Mouse (Mus musculus): ENCODE data around the gene Ipo11. TPM values are rescaled to one million over a fixed set of nuclear protein-coding genes. Genes with fewer than 3 reads are reported as not detected.

The Ipo11 gene
- total and polyA plus RNA-seq, 3 experiments: 37.2 to 40.2 TPM; not detected in 1

GRCm38 (mm10) chr13:106745201-106745600, 191.6 kb downstream of the Ipo11 start (continued):
- no peak for TF ChIP-seq RAD21 (IDR thresholded peaks at IDR 0.05; ENCODE audit: low read depth, low read length)
- TF ChIP-seq TAL1 (IDR thresholded peaks at IDR 0.05; ENCODE audit: low read length): no peak
- no peak for TF ChIP-seq HCFC1 (IDR thresholded peaks at IDR 0.05; ENCODE audit: low read depth, low read length)
- 0 out of 2 replicates have a peak, but pooled peaks have one; percentile 29 for TF ChIP-seq RCOR1 (IDR thresholded peaks at IDR 0.05; ENCODE audit: low read depth, low read length)
- no peak for TF ChIP-seq ELF1 (IDR thresholded peaks at IDR 0.05; ENCODE audit: low read depth, low read length)
- TF ChIP-seq KAT2A (conservative IDR thresholded peaks at IDR 0.05; ENCODE audit: low read depth, low read length): no peak

Other genes starting within 250 kb of the Ipo11 start
- 32.0 and 35.2 TPM in 2 replicates for gene Dimt1, start 10.2 kb upstream of the Ipo11 start, total RNA-seq (2012; rRNA removed)
- gene Dimt1, start 10.2 kb upstream of the Ipo11 start, polyA plus RNA-seq (2012; ENCODE audit: insufficient read depth in 1 of 2, insufficient read length in 2 of 2, low read depth in 1 of 2, low replicate concordance in 2 of 2, missing spikeins in 1 of 2): 10 to 100 TPM in 1 of 2 experiments, not detected in 1; 49.1 TPM
- 18.0 and 31.8 TPM in 2 replicates for gene Kif2a, start 85.2 kb upstream of the Ipo11 start, total RNA-seq (2012; rRNA removed)
- gene Kif2a, start 85.2 kb upstream of the Ipo11 start, polyA plus RNA-seq (2012; ENCODE audit: insufficient read depth in 1 of 2, insufficient read length in 2 of 2, low read depth in 1 of 2, low replicate concordance in 2 of 2, missing spikeins in 1 of 2): 100 to 1,000 TPM; 135 to 310 TPM

Data from MEL (cell line).